Mouse (Mus musculus): ENCODE data around the gene Pomgnt2. TPM values are rescaled to one million over a fixed set of nuclear protein-coding genes. Genes with fewer than 3 reads are reported as not detected.
"Not testable (repeated sequence)": the region's sequence is repeated elsewhere in the genome, so short reads cannot be mapped to it uniquely, and the experiment has no call there.

Pomgnt2 gene
- polyA plus RNA-seq, 1 experiment from 2014 or later = 12.1 TPM

DNA sequence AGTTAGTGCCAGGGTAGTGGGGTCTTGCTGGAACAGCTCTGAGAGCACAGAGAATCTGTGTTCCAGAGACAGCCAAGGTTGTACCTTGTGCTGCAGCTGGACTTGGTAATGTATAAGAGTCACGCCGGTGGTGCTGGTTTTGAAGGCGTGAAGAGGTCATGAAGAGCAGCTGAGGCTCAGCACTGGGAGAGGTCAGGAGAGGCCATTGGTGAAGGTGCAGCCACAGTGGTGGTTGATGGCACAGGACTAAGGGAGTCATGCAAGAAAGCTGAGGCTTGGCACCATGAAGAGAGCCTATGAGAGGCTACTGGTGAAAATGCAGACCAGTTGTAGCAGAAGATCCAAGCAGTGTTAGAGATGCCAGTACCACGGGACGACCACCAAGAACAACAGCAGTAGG is 24.7 kb upstream of the Pomgnt2 start:
- Histone ChIP-seq H3K36me3 (ENCODE audit: control insufficient read depth, insufficient read depth, low read length) (no peaks in the 10 kb centered on the region), H3K27ac (replicated peaks in 1 of 2; ENCODE audit: control insufficient read depth in 1 of 2, insufficient read depth in 1 of 2, low read depth in 2 of 2, low read length in 2 of 2) (no peak overlapping the region)

DNA sequence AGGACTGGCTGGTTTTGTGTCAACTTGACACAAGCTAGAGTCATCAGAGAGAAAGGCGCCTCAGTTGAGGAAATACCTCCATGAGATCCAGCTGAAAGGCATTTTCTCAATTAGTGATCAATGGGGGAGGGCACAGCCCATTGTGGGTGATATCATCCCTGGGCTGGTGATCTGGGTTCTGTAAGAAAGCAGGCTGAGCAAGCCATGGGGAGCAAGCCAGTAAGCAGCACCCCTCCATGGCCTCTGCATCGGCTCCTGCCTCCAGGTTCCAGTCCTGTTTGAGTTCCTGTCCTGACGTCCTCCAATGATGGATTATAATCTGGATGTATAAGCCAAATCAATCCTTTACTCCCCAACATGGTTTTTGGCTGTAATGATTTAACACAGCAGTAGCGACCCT is 24.3 kb upstream of the Pomgnt2 start:
- not testable (repeated sequence) for H3K4me2 ChIP-seq (ENCODE audit: low read length); ATAC-seq (ENCODE audit: insufficient number of reproducible peaks, insufficient read depth, low FRiP score, low read depth); H3K4me3 ChIP-seq (ENCODE audit: control insufficient read depth in 1 of 2, insufficient read depth in 1 of 2, low read depth in 1 of 2, low read length in 2 of 2); H3K27ac ChIP-seq (replicated peaks in 1 of 2; ENCODE audit: control insufficient read depth in 1 of 2, insufficient read depth in 1 of 2, low read depth in 2 of 2, low read length in 2 of 2); H3K9me3 ChIP-seq (ENCODE audit: control insufficient read depth, low read length); H3K27me3 ChIP-seq (ENCODE audit: control insufficient read depth, insufficient read depth, low read length); H3K36me3 ChIP-seq (ENCODE audit: control insufficient read depth, insufficient read depth, low read length); H3K9ac ChIP-seq (ENCODE audit: low read length)
- peaks cover 16 to 24% of the 10 kb centered on the region in 2 experiments; a peak in 3 of 4 replicates for H3K4me1 ChIP-seq (ENCODE audit: control insufficient read depth in 2 of 2, insufficient read depth in 2 of 2, low read length in 2 of 2)
- 85% methylated on average over 4 of the region's 4 CpGs for WGBS

More for the DNA sequence above, 24.7 kb upstream of the Pomgnt2 start:
- H3K9me3 ChIP-seq (ENCODE audit: control insufficient read depth, low read length) = no peaks in the 10 kb centered on the region
- H3K27me3 ChIP-seq (ENCODE audit: control insufficient read depth, insufficient read depth, low read length) = no peaks in the 10 kb centered on the region
- no peak overlapping the region for H3K9ac ChIP-seq (ENCODE audit: low read length)
- no peak overlapping the region for H3K4me3 ChIP-seq (ENCODE audit: control insufficient read depth in 1 of 2, insufficient read depth in 1 of 2, low read depth in 1 of 2, low read length in 2 of 2)
- WGBS = 90% methylated on average over 5 of the region's 5 CpGs
- no peak overlapping the region for H3K4me2 ChIP-seq (ENCODE audit: low read length)
- no peak for ATAC-seq (ENCODE audit: insufficient number of reproducible peaks, insufficient read depth, low FRiP score, low read depth)
- H3K4me1 ChIP-seq (ENCODE audit: control insufficient read depth in 2 of 2, insufficient read depth in 2 of 2, low read length in 2 of 2) = peaks cover 18 to 28% of the 10 kb centered on the region in 2 experiments; a peak in 3 of 4 replicates

DNA sequence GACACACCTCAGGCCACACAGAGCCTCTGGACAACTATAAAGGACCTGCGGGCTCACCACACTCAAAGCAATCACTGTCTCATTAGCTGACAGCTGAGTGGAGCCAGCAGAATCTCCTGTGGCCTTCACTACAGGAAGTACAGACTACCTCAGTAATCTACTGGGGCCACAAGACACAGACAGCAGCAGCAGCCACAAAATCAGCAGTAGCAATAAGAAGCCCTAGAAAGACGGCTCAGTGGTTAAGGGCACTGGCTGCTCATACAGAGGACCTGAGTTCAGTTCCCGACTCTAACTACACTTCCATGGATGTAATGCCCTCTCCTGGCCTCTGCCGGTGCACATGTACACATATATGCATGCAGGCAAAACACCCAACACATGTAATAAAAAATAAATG is 23.4 kb upstream of the Pomgnt2 start:
- Histone ChIP-seq H3K9me3 (ENCODE audit: control insufficient read depth, low read length) (no peaks in the 10 kb centered on the region), H3K4me2 (ENCODE audit: low read length) (no peak overlapping the region), H3K36me3 (ENCODE audit: control insufficient read depth, insufficient read depth, low read length) (no peaks in the 10 kb centered on the region), H3K27ac (replicated peaks in 1 of 2; ENCODE audit: control insufficient read depth in 1 of 2, insufficient read depth in 1 of 2, low read depth in 2 of 2, low read length in 2 of 2) (no peak overlapping the region), H3K4me3 (ENCODE audit: control insufficient read depth in 1 of 2, insufficient read depth in 1 of 2, low read depth in 1 of 2, low read length in 2 of 2) (no peak overlapping the region), H3K9ac (ENCODE audit: low read length) (no peak overlapping the region), H3K4me1 (ENCODE audit: control insufficient read depth in 2 of 2, insufficient read depth in 2 of 2, low read length in 2 of 2) (peaks cover 16 to 22% of the 10 kb centered on the region in 2 experiments; a peak in 3 of 4 replicates), H3K27me3 (ENCODE audit: control insufficient read depth, insufficient read depth, low read length) (no peaks in the 10 kb centered on the region)
- ATAC-seq (ENCODE audit: insufficient number of reproducible peaks, insufficient read depth, low FRiP score, low read depth) = no peak
- 73% methylated on average over 4 of the region's 4 CpGs for WGBS

GRCm38 (mm10) chr9:122018782-122019395 is 22.0 kb upstream of the Pomgnt2 start:
- WGBS = 21% methylated on average over 8 of the region's 8 CpGs
- H3K9ac ChIP-seq (ENCODE audit: low read length) = no peak overlapping the region
- ATAC-seq (ENCODE audit: insufficient number of reproducible peaks, insufficient read depth, low FRiP score, low read depth) = 0 out of 2 replicates have a peak, but pooled peaks have one; percentile 5

DNA sequence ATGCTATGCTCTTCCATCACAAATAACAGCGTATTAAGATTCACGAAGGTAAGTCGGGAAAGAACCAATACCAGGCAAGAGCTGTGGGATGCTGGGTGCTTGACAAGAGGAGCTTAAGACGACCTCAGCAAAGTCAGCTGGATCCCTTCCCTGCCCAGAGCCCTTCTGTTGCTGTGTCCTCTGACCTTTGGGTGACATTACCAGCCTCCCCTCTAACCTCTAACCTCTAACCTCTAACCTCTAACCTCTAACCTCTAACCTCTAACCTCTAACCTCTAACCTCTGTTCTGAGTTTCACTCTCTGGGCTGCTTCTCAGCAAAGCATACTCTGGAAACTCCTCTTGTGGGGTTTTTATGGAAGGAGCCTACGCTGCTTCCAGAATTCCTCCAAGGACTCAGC is 21.2 kb upstream of the Pomgnt2 start:
- no peak overlapping the region for H3K27ac ChIP-seq (replicated peaks in 1 of 2; ENCODE audit: control insufficient read depth in 1 of 2, insufficient read depth in 1 of 2, low read depth in 2 of 2, low read length in 2 of 2)
- H3K36me3 ChIP-seq (ENCODE audit: control insufficient read depth, insufficient read depth, low read length) = no peaks in the 10 kb centered on the region
- no peaks in the 10 kb centered on the region for H3K9me3 ChIP-seq (ENCODE audit: control insufficient read depth, low read length)
- no peaks in the 10 kb centered on the region for H3K27me3 ChIP-seq (ENCODE audit: control insufficient read depth, insufficient read depth, low read length)
- H3K4me2 ChIP-seq (ENCODE audit: low read length) = no peak overlapping the region
- H3K4me1 ChIP-seq (ENCODE audit: control insufficient read depth in 2 of 2, insufficient read depth in 2 of 2, low read length in 2 of 2) = peaks cover 9 to 12% of the 10 kb centered on the region in 2 experiments; a peak in 2 of 4 replicates
- H3K9ac ChIP-seq (ENCODE audit: low read length) = no peak overlapping the region
- H3K4me3 ChIP-seq (ENCODE audit: control insufficient read depth in 1 of 2, insufficient read depth in 1 of 2, low read depth in 1 of 2, low read length in 2 of 2) = no peak overlapping the region
- ATAC-seq (ENCODE audit: insufficient number of reproducible peaks, insufficient read depth, low FRiP score, low read depth) = no peak
- 81% methylated on average over 5 of the region's 5 CpGs for WGBS

More at GRCm38 (mm10) chr9:122018782-122019395, 22.0 kb upstream of the Pomgnt2 start:
- H3K4me1 ChIP-seq (ENCODE audit: control insufficient read depth in 2 of 2, insufficient read depth in 2 of 2, low read length in 2 of 2) = peaks cover 15 to 20% of the 10 kb centered on the region in 2 experiments; a peak in 3 of 4 replicates
- H3K4me3 ChIP-seq (ENCODE audit: control insufficient read depth in 1 of 2, insufficient read depth in 1 of 2, low read depth in 1 of 2, low read length in 2 of 2) = no peak overlapping the region
- no peaks in the 10 kb centered on the region for H3K9me3 ChIP-seq (ENCODE audit: control insufficient read depth, low read length)
- no peak overlapping the region for H3K27ac ChIP-seq (replicated peaks in 1 of 2; ENCODE audit: control insufficient read depth in 1 of 2, insufficient read depth in 1 of 2, low read depth in 2 of 2, low read length in 2 of 2)
- H3K36me3 ChIP-seq (ENCODE audit: control insufficient read depth, insufficient read depth, low read length) = no peaks in the 10 kb centered on the region
- H3K27me3 ChIP-seq (ENCODE audit: control insufficient read depth, insufficient read depth, low read length) = no peaks in the 10 kb centered on the region
- no peak overlapping the region for H3K4me2 ChIP-seq (ENCODE audit: low read length)

- Histone ChIP-seq H3K36me3 (ENCODE audit: control insufficient read depth, insufficient read depth, low read length) (no peaks in the 10 kb centered on the region), H3K27ac (replicated peaks in 1 of 2; ENCODE audit: control insufficient read depth in 1 of 2, insufficient read depth in 1 of 2, low read depth in 2 of 2, low read length in 2 of 2) (no peak overlapping the region), H3K4me1 (ENCODE audit: control insufficient read depth in 2 of 2, insufficient read depth in 2 of 2, low read length in 2 of 2) (peaks cover 0 to 4% of the 10 kb centered on the region in 2 experiments; a peak in 1 of 4 replicates), H3K27me3 (ENCODE audit: control insufficient read depth, insufficient read depth, low read length) (no peaks in the 10 kb centered on the region), H3K4me3 (ENCODE audit: control insufficient read depth in 1 of 2, insufficient read depth in 1 of 2, low read depth in 1 of 2, low read length in 2 of 2) (no peak overlapping the region), H3K9me3 (ENCODE audit: control insufficient read depth, low read length) (no peaks in the 10 kb centered on the region), H3K4me2 (ENCODE audit: low read length) (no peak overlapping the region), H3K9ac (ENCODE audit: low read length) (no peak overlapping the region)
- WGBS = 18% methylated on average over 10 of the region's 10 CpGs
- no peak for ATAC-seq (ENCODE audit: insufficient number of reproducible peaks, insufficient read depth, low FRiP score, low read depth)
Measured at GRCm38 (mm10) chr9:122014241-122014667, 17.3 kb upstream of the Pomgnt2 start.

GRCm38 (mm10) chr9:122013629-122014028 is 16.7 kb upstream of the Pomgnt2 start:
- ATAC-seq (ENCODE audit: insufficient number of reproducible peaks, insufficient read depth, low FRiP score, low read depth) = no peak
- 70% methylated on average over 4 of the region's 4 CpGs for WGBS

GRCm38 (mm10) chr9:122012816-122013215 is 15.9 kb upstream of the Pomgnt2 start:
- Histone ChIP-seq H3K4me2 (ENCODE audit: low read length) (no peak overlapping the region), H3K4me1 (ENCODE audit: control insufficient read depth in 2 of 2, insufficient read depth in 2 of 2, low read length in 2 of 2) (no peaks in the 10 kb centered on the region), H3K36me3 (ENCODE audit: control insufficient read depth, insufficient read depth, low read length) (no peaks in the 10 kb centered on the region), H3K27me3 (ENCODE audit: control insufficient read depth, insufficient read depth, low read length) (no peaks in the 10 kb centered on the region), H3K9ac (ENCODE audit: low read length) (no peak overlapping the region), H3K4me3 (ENCODE audit: control insufficient read depth in 1 of 2, insufficient read depth in 1 of 2, low read depth in 1 of 2, low read length in 2 of 2) (no peak overlapping the region), H3K27ac (replicated peaks in 1 of 2; ENCODE audit: control insufficient read depth in 1 of 2, insufficient read depth in 1 of 2, low read depth in 2 of 2, low read length in 2 of 2) (no peak overlapping the region), H3K9me3 (ENCODE audit: control insufficient read depth, low read length) (no peaks in the 10 kb centered on the region)
- WGBS = 87% methylated on average over 2 of the region's 2 CpGs
- ATAC-seq (ENCODE audit: insufficient number of reproducible peaks, insufficient read depth, low FRiP score, low read depth) = no peak

More at GRCm38 (mm10) chr9:122013629-122014028, 16.7 kb upstream of the Pomgnt2 start:
- H3K4me1 ChIP-seq (ENCODE audit: control insufficient read depth in 2 of 2, insufficient read depth in 2 of 2, low read length in 2 of 2) = no peaks in the 10 kb centered on the region
- H3K4me2 ChIP-seq (ENCODE audit: low read length) = no peak overlapping the region
- H3K4me3 ChIP-seq (ENCODE audit: control insufficient read depth in 1 of 2, insufficient read depth in 1 of 2, low read depth in 1 of 2, low read length in 2 of 2) = no peak overlapping the region
- H3K9me3 ChIP-seq (ENCODE audit: control insufficient read depth, low read length) = no peaks in the 10 kb centered on the region
- no peaks in the 10 kb centered on the region for H3K27me3 ChIP-seq (ENCODE audit: control insufficient read depth, insufficient read depth, low read length)
- no peak overlapping the region for H3K27ac ChIP-seq (replicated peaks in 1 of 2; ENCODE audit: control insufficient read depth in 1 of 2, insufficient read depth in 1 of 2, low read depth in 2 of 2, low read length in 2 of 2)
- no peaks in the 10 kb centered on the region for H3K36me3 ChIP-seq (ENCODE audit: control insufficient read depth, insufficient read depth, low read length)
- no peak overlapping the region for H3K9ac ChIP-seq (ENCODE audit: low read length)

Data from heart, embryonic 14.5 days (tissue).